Mouse (Mus musculus): ENCODE results near the gene Gm49721.
"Not testable (repeated sequence)": the region's sequence is repeated elsewhere in the genome, so short reads cannot be mapped to it uniquely, and the experiment has no call there.

GRCm38 (mm10) chr17:7025764-7026346 is 47.2 kb downstream of the Gm49721 start:
- not testable (repeated sequence) for TF ChIP-seq POLR2A (IDR thresholded peaks at IDR 0.05; ENCODE audit: insufficient read depth, low read length); EP300 (IDR thresholded peaks at IDR 0.05; ENCODE audit: insufficient read depth, low read depth, low read length)

Measured in ES-Bruce4 (cell line).